Mouse (Mus musculus): Measurements from ENCODE around the gene Magee1. TPM values are rescaled to one million over a fixed set of nuclear protein-coding genes. Genes with fewer than 3 reads are reported as not detected.

Magee1 gene
- 99.2 TPM for polyA plus RNA-seq (2015; fragmentation: Illumina TruSeq; extraction: RNeasy Lipid Tissue Mini Kit (QIAGEN cat#74804); ENCODE audit: low read depth, low replicate concordance)

GRCm38 (mm10) chrX:105120275-105121226 lies at the start of gene Magee1:
Gene Magee1, plus strand, starts transcription at chrX:105120378.

GRCm38 (mm10) chrX:105079615-105080092 lies 40.5 kb upstream of the Magee1 start, which contains the start of gene Pbdc1:
Gene Pbdc1, plus strand, starts transcription at chrX:105079756.

Other genes with a start within 250 kb of the Magee1 start
- 17.8 TPM for gene Pbdc1, start 40.6 kb upstream of the Magee1 start, polyA plus RNA-seq (2015; fragmentation: Illumina TruSeq; extraction: RNeasy Lipid Tissue Mini Kit (QIAGEN cat#74804); ENCODE audit: low read depth, low replicate concordance)